Mouse (Mus musculus) CD4-positive, CD25-positive, alpha-beta regulatory T cell, adult 2 months (primary cell): ENCODE results near the gene Rhox3g.
"Not testable (repeated sequence)": the region's sequence is repeated elsewhere in the genome, so short reads cannot be mapped to it uniquely, and the experiment has no call there.

ENCODE experiments used
- DNase-seq: peaks from one replicate; pipeline ENCODE4 v3.0.0-alpha.2; 2012; ENCODE audit warnings: low read depth, low spot score

Gene Rhox3g

GRCm38 (mm10) chrX:37628512-37628911 lies at the start of gene Rhox3g:
TSS of gene Rhox3g (minus strand) at chrX:37628612.
- DNase-seq = not testable (repeated sequence)

- DNase-seq = not testable (repeated sequence)
These were observed 44.8 kb upstream of the Rhox3g start, which contains the start of gene Rhox2h for GRCm38 (mm10) chrX:37673177-37673576. TSS of gene Rhox2h (minus strand) at chrX:37673277.

GRCm38 (mm10) chrX:37668664-37669063 lies 40.3 kb upstream of the Rhox3g start, which contains the start of gene Rhox3h:
TSS of gene Rhox3h (minus strand) at chrX:37668764.
- DNase-seq = not testable (repeated sequence)

- DNase-seq = not testable (repeated sequence)
These were observed 22.8 kb upstream of the Rhox3g start, which contains the start of gene Rhox4g for GRCm38 (mm10) chrX:37651227-37651626. TSS of gene Rhox4g (minus strand) at chrX:37651327.

GRCm38 (mm10) chrX:37643370-37643769 lies 15.0 kb upstream of the Rhox3g start, which contains the start of gene Rhox2g:
TSS of gene Rhox2g (minus strand) at chrX:37643470.
- DNase-seq = not testable (repeated sequence)

GRCm38 (mm10) chrX:37607604-37608003 lies 20.8 kb downstream of the Rhox3g start, which contains the start of gene Rhox4f:
TSS of gene Rhox4f (minus strand) at chrX:37607704.
- not testable (repeated sequence) for DNase-seq

- not testable (repeated sequence) for DNase-seq
These were observed 47.7 kb downstream of the Rhox3g start, which contains the start of gene Rhox3f for GRCm38 (mm10) chrX:37580692-37581091. TSS of gene Rhox3f (plus strand) at chrX:37580992.
